Mouse (Mus musculus) limb, embryonic 14.5 days (tissue): ENCODE results near the gene Gid8. TPM values are rescaled to one million over a fixed set of nuclear protein-coding genes. Genes with fewer than 3 reads are reported as not detected.
A peak's percentile ranks its signal among the peaks of the same experiment; 100 is the strongest.

Experiments used
- ATAC-seq: fragments of 200-750 bp; cut with Nextera tagmentation; 2 replicates; pipeline ENCODE4 v1.8.0; 2017; ENCODE audit warnings: low read depth, moderate number of reproducible peaks, moderate TSS enrichment; ENCODE audit not compliant: low FRiP score
- DNase-seq: peaks from one replicate; pipeline ENCODE4 v3.0.0-alpha.2; 2015; ENCODE audit warnings: low spot score
- H3K27ac ChIP-seq: fragments of 300-500 bp; sonication (generic); replicated peaks from 2 replicates; pipeline ENCODE4 v1.5.1; 2014; ENCODE audit warnings: low read depth, mild to moderate bottlenecking, low read length, moderate library complexity, mixed read lengths
- H3K27me3 ChIP-seq: fragments of 300-500 bp; sonication (generic); 2 replicates; pipeline ENCODE4 v1.6.1; 2014; ENCODE audit warnings: low read length, mixed read lengths; ENCODE audit not compliant: control insufficient read depth, insufficient read depth
- H3K36me3 ChIP-seq: fragments of 300-500 bp; sonication (generic); 2 replicates; pipeline ENCODE4 v1.6.1; 2014; ENCODE audit warnings: mild to moderate bottlenecking, low read length, moderate library complexity, mixed read lengths; ENCODE audit not compliant: control insufficient read depth, insufficient read depth
- H3K4me1 ChIP-seq: fragments of 300-500 bp; sonication (generic); 2 replicates; pipeline ENCODE4 v1.6.1; 2014; ENCODE audit warnings: antibody characterized with exemption, low read length, mixed read lengths; ENCODE audit not compliant: control insufficient read depth, insufficient read depth
- H3K4me2 ChIP-seq: fragments of 300-500 bp; sonication (generic); replicated peaks from 2 replicates; pipeline ENCODE4 v1.6.1; 2014; ENCODE audit warnings: low read depth, mild to moderate bottlenecking, low read length, moderate library complexity; ENCODE audit not compliant: severe bottlenecking
- H3K4me3 ChIP-seq: fragments of 300-500 bp; sonication (generic); replicated peaks from 2 replicates; pipeline ENCODE4 v1.5.1; 2014; ENCODE audit warnings: low read length
- H3K9ac ChIP-seq: fragments of 300-500 bp; sonication (generic); 2 replicates; pipeline ENCODE4 v1.6.1; 2014; ENCODE audit warnings: mild to moderate bottlenecking, low read depth, low read length, moderate library complexity; ENCODE audit not compliant: severe bottlenecking
- H3K9me3 ChIP-seq: fragments of 300-500 bp; sonication (generic); 2 replicates; pipeline ENCODE4 v1.6.1; 2016; ENCODE audit warnings: low read length; ENCODE audit not compliant: control insufficient read depth
- POLR2A ChIP-seq: fragments of 200-500 bp; IDR thresholded peaks from 2 replicates; pipeline ENCODE4 v1.8.0; 2012; ENCODE audit warnings: inconsistent platforms, mild to moderate bottlenecking, moderate library complexity, borderline replicate concordance; ENCODE audit not compliant: insufficient read depth, insufficient read length; ENCODE audit errors: extremely low read depth
- WGBS: fragments of 180-500 bp; shearing (Covaris S2); extraction: QIAGEN DNeasy Blood & Tissue Kit; methylation state at CpG from one replicate; pipeline ENCODE4 v1.1.7; 2014; 5-methylcytosine and 5-hydroxymethylcytosine counted together
- polyA plus RNA-seq, 2 experiments: library from polyadenylated mRNA; depleted of rRNA in 1 of 2; stranded (reverse) in 1 of 2; unstranded in 1 of 2; fragments of >200 nt; fragmentation: Nextera tagmentation in 1 of 2; extraction: Ambion mirVana in 1 of 2; gene quantifications; 2 replicates each; pipeline versions ENCODE4 v1.2.1 to v1.2.3; 2012 to 2014

Gid8 gene
- polyA plus RNA-seq, 2 experiments, result 64.0 to 69.9 TPM

- Histone ChIP-seq H3K27me3 (no peaks in the 10 kb centered on the region), H3K9ac (no peak overlapping the region), H3K4me1 (peaks cover 31% of the 10 kb centered on the region), H3K4me2 (no peak overlapping the region), H3K9me3 (no peaks in the 10 kb centered on the region), H3K36me3 (0 out of 2 replicates have a peak, but pooled peaks cover 3% of the 10 kb centered on the region), H3K4me3 (no peak overlapping the region), H3K27ac (no peak overlapping the region)
- 78% methylated on average over 3 of the region's 3 CpGs for WGBS
- no peak for TF ChIP-seq POLR2A
- ATAC-seq, result no peak
- no peak for DNase-seq
Measured at GRCm38 (mm10) chr2:180703645-180704359, 6.1 kb upstream of the Gid8 start.

- no peak for DNase-seq
- Histone ChIP-seq H3K4me1 (peaks cover 32% of the 10 kb centered on the region), H3K27me3 (no peaks in the 10 kb centered on the region), H3K4me2 (no peak overlapping the region), H3K36me3 (0 out of 2 replicates have a peak, but pooled peaks cover 3% of the 10 kb centered on the region), H3K9me3 (no peaks in the 10 kb centered on the region), H3K27ac (no peak overlapping the region), H3K4me3 (no peak overlapping the region), H3K9ac (no peak overlapping the region)
- 82% methylated on average over 8 of the region's 8 CpGs for WGBS
- no peak for ATAC-seq
- no peak for TF ChIP-seq POLR2A
Measured at GRCm38 (mm10) chr2:180704591-180704990, 5.3 kb upstream of the Gid8 start.

GRCm38 (mm10) chr2:180705066-180705465 lies 4.9 kb upstream of the Gid8 start:
- H3K27ac ChIP-seq, result no peak overlapping the region
- 0 out of 2 replicates have a peak, but pooled peaks cover 3% of the 10 kb centered on the region for H3K36me3 ChIP-seq
- no peak overlapping the region for H3K4me2 ChIP-seq
- peaks cover 27% of the 10 kb centered on the region for H3K4me1 ChIP-seq
- no peak overlapping the region for H3K9ac ChIP-seq
- H3K4me3 ChIP-seq, result no peak overlapping the region
- ATAC-seq (no peak), DNase-seq (no peak)
- TF ChIP-seq POLR2A, result no peak
- H3K9me3 ChIP-seq, result no peaks in the 10 kb centered on the region
- WGBS, result 85% methylated on average over 3 of the region's 3 CpGs
- H3K27me3 ChIP-seq, result no peaks in the 10 kb centered on the region

GRCm38 (mm10) chr2:180705975-180706374 lies 3.9 kb upstream of the Gid8 start:
- ATAC-seq (no peak), DNase-seq (no peak)
- no peak overlapping the region for H3K27ac ChIP-seq
- no peak for TF ChIP-seq POLR2A
- no peak overlapping the region for H3K9ac ChIP-seq
- H3K36me3 ChIP-seq, result 0 out of 2 replicates have a peak, but pooled peaks cover 3% of the 10 kb centered on the region
- H3K4me3 ChIP-seq, result no peak overlapping the region
- peaks cover 19% of the 10 kb centered on the region for H3K4me1 ChIP-seq
- no peak overlapping the region for H3K4me2 ChIP-seq
- no peaks in the 10 kb centered on the region for H3K27me3 ChIP-seq
- WGBS, result 91% methylated on average over 5 of the region's 5 CpGs
- H3K9me3 ChIP-seq, result no peaks in the 10 kb centered on the region

GRCm38 (mm10) chr2:180709023-180709922 lies 644 bp upstream of the Gid8 start:
- Histone ChIP-seq H3K4me3 (peak overlapping the region; percentile 100), H3K9me3 (no peaks in the 10 kb centered on the region), H3K4me1 (peaks cover 15% of the 10 kb centered on the region), H3K36me3 (peaks cover 21% of the 10 kb centered on the region), H3K27me3 (no peaks in the 10 kb centered on the region), H3K9ac (peak overlapping the region; percentile 99), H3K27ac (peak overlapping the region; percentile 73), H3K4me2 (peak overlapping the region; percentile 91)
- peak; percentile 39 for DNase-seq
- ATAC-seq, result peak; percentile 56
- under 1% methylated on average over 39 of the region's 39 CpGs for WGBS
- TF ChIP-seq POLR2A, result peak; percentile 7; the same call in 1 of the 2 replicates
